Mouse (Mus musculus): ENCODE data around the gene Rangrf. TPM values are rescaled to one million over a fixed set of nuclear protein-coding genes. Genes with fewer than 3 reads are reported as not detected.
"Not testable (repeated sequence)": the region's sequence is repeated elsewhere in the genome, so short reads cannot be mapped to it uniquely, and the experiment has no call there.

The Rangrf gene
- polyA plus RNA-seq, 1 experiment from 2014 or later = 32.3 TPM

DNA sequence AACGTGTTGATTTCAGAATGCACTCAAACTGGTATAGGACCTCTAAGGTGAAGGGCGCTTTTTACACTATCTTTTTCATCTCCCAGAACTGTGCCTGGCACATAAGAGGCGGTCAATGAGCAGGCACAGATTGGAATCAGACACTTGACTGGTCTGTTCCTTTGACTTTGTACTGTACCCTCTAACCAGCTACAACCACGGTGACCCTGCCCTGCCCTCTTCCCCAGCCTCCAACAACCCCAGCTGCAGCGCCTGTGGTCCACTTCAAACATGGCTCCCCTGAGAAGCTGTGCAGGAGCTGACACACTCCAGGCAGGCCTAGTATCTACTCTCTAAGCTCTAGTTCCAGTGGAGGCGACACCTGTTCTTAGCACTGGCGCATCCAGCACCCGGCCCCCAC, 32.3 kb downstream of the Rangrf start:
- no peaks in the 10 kb centered on the region for H3K9me3 ChIP-seq (ENCODE audit: control insufficient read depth, low read length)
- WGBS = 92% methylated on average over 8 of the region's 8 CpGs

DNA sequence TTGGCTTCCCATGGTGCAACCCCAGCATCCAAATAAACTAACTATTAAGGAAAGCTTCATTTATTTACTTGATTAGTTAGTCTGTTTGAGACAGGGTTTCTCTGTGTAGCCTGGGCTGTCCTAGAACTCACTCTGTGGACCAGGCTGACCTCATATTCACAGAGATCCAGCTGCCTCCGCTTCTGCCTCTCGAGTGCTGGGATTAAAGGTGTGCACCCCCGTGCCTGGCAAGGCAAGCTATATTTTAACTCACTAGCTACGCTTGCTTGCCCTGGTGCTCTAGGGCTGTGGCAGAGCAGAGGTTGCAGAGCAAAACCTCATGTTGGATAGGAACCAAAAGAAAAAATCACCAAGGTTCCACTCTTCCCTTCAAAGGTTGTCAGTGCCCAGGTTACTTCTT, 34.5 kb downstream of the Rangrf start:
- H3K9ac ChIP-seq = peak overlapping the region; percentile 55
- H3K36me3 ChIP-seq (replicated peaks; ENCODE audit: control insufficient read depth, insufficient read depth) = no peaks in the 10 kb centered on the region; the same call in 1 of the 2 replicates
- H3K4me3 ChIP-seq (replicated peaks; ENCODE audit: low read length) = peak overlapping the region; percentile 41
- peak overlapping the region; percentile 65 for H3K4me2 ChIP-seq (replicated peaks)
- H3K27me3 ChIP-seq (ENCODE audit: control insufficient read depth, insufficient read depth, low read length) = no peaks in the 10 kb centered on the region
- peak overlapping the region; percentile 74 for H3K27ac ChIP-seq
- DNase-seq (ENCODE audit: low spot score) = no peak
- peaks cover 16% of the 10 kb centered on the region for H3K4me1 ChIP-seq (replicated peaks; ENCODE audit: control insufficient read depth, insufficient read depth, low read length)
- H3K9me3 ChIP-seq (ENCODE audit: control insufficient read depth, low read length) = no peaks in the 10 kb centered on the region
- no peak for ATAC-seq (ENCODE audit: low FRiP score)
- WGBS = 55% methylated on average over 4 of the region's 4 CpGs

More for the DNA sequence above, 32.3 kb downstream of the Rangrf start:
- Histone ChIP-seq H3K4me2 (replicated peaks) (no peak overlapping the region), H3K9ac (no peak overlapping the region), H3K36me3 (replicated peaks; ENCODE audit: control insufficient read depth, insufficient read depth) (no peaks in the 10 kb centered on the region; the same call in 1 of the 2 replicates), H3K4me1 (replicated peaks; ENCODE audit: control insufficient read depth, insufficient read depth, low read length) (peaks cover 29% of the 10 kb centered on the region), H3K27me3 (ENCODE audit: control insufficient read depth, insufficient read depth, low read length) (no peaks in the 10 kb centered on the region), H3K4me3 (replicated peaks; ENCODE audit: low read length) (no peak overlapping the region), H3K27ac (no peak overlapping the region)
- no peak for DNase-seq (ENCODE audit: low spot score)
- no peak for ATAC-seq (ENCODE audit: low FRiP score)

DNA sequence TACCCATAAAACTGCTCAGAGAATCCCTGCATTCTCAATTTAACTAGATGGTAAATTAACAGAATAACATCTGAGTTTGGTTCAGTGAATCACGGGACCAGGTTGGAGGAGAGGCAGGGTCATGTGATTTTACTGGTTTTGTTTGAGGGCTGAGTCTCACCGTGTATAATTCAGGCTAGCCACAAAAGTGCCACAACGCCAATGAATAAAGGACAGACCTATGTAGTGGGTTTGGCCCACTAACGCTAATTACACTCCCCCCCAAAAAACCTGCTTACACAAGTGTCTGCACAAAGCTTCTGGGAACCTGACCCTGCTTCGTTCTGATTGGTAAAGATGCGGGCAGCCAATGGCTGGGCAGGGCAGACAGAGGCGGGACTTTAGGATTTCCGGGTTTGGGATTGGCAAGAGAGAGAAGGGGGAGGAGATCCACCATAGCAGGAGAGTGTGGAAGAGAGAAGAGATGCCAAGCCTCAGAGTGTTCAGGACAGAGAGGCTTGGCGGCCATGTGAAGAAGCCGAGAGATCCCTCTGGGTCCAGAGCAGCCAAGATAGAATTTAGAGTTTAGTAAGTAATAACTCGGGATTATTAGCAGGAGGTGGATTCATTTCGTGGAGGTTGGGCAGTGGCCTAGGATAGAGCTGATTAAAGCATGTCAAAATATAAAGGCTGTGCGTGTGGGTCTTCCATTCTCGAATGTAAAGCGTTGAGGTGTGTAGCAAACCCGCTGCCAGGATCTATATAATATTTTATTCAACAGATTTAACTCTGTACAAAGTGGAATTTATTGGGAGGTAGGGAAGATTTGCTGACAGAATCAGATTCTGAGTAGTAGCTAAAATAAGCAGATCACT, 35.3 kb downstream of the Rangrf start:
- H3K36me3 ChIP-seq (replicated peaks; ENCODE audit: control insufficient read depth, insufficient read depth) = no peaks in the 10 kb centered on the region; the same call in 1 of the 2 replicates
- no peaks in the 10 kb centered on the region for H3K9me3 ChIP-seq (ENCODE audit: control insufficient read depth, low read length)
- DNase-seq (ENCODE audit: low spot score) = peak; percentile 93
- H3K4me1 ChIP-seq (replicated peaks; ENCODE audit: control insufficient read depth, insufficient read depth, low read length) = peaks cover 16% of the 10 kb centered on the region
- 2% methylated on average over 16 of the region's 16 CpGs for WGBS
- H3K9ac ChIP-seq = peak overlapping the region; percentile 55
- H3K4me3 ChIP-seq (replicated peaks; ENCODE audit: low read length) = peak overlapping the region; percentile 41
- ATAC-seq (ENCODE audit: low FRiP score) = peak; percentile 99
- peak overlapping the region; percentile 74 for H3K27ac ChIP-seq
- peak overlapping the region; percentile 65 for H3K4me2 ChIP-seq (replicated peaks)
- no peaks in the 10 kb centered on the region for H3K27me3 ChIP-seq (ENCODE audit: control insufficient read depth, insufficient read depth, low read length)

DNA sequence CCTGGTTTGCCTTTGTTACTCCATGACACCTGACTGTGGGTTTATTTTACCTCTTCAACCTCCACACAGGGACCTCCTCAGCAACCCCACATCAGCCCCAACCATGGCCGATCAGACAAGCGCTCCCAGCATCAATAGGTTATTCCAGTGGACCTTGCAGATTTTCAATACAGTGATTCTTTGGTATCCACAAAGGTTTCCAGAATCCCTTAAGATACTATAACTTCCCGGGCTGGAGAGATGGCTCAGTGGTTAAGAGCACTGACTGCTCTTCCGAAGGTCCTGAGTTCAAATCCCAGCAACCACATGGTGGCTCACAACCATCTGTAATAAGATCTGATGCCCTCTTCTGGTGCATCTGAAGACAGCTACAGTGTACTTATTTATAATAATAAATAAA, 38.0 kb downstream of the Rangrf start:
- 90% methylated on average over 4 of the region's 4 CpGs for WGBS
- not testable (repeated sequence) for H3K4me2 ChIP-seq (replicated peaks); H3K4me3 ChIP-seq (replicated peaks; ENCODE audit: low read length); H3K27me3 ChIP-seq (ENCODE audit: control insufficient read depth, insufficient read depth, low read length); H3K9me3 ChIP-seq (ENCODE audit: control insufficient read depth, low read length); H3K36me3 ChIP-seq (replicated peaks; ENCODE audit: control insufficient read depth, insufficient read depth); ATAC-seq (ENCODE audit: low FRiP score); DNase-seq (ENCODE audit: low spot score); H3K27ac ChIP-seq; H3K9ac ChIP-seq
- H3K4me1 ChIP-seq (replicated peaks; ENCODE audit: control insufficient read depth, insufficient read depth, low read length) = peaks cover 19% of the 10 kb centered on the region

DNA sequence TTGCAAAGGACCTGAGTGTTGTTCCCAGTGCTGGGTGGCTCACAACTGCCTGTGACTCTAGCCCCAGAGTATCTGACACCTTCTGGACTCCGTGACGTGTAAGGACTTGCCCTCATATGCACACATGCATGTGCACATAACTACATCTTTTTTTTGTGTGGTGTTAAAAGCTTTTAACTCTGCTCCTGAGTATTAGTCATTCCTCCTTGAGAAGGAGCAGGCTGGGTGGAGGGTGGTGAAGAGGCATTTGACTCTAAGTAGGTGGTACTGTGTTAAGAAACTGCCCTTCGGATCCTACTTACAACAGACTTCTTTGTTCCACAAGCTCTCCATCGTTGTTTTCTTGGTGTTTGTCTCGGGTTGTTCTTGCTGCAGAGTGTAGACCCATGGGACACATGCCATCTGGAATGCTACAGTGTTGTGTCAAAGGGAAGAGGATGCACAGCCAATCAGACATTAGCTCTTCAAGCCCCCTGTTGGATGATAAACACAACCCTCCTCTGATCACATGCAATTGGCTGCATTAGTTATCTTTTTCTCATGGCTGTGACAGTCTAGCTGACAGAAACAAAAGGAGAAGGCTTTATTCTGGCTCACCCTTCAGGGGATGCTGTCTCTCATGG, 41.0 kb downstream of the Rangrf start:
- peak; percentile 74; the same call in 1 of the 2 replicates for ATAC-seq (ENCODE audit: low FRiP score)
- Histone ChIP-seq H3K4me3 (replicated peaks; ENCODE audit: low read length) (no peak overlapping the region), H3K4me1 (replicated peaks; ENCODE audit: control insufficient read depth, insufficient read depth, low read length) (peaks cover 4% of the 10 kb centered on the region), H3K36me3 (replicated peaks; ENCODE audit: control insufficient read depth, insufficient read depth) (no peaks in the 10 kb centered on the region), H3K27ac (peak overlapping the region; percentile 55), H3K9me3 (ENCODE audit: control insufficient read depth, low read length) (no peaks in the 10 kb centered on the region), H3K4me2 (replicated peaks) (no peak overlapping the region), H3K9ac (no peak overlapping the region), H3K27me3 (ENCODE audit: control insufficient read depth, insufficient read depth, low read length) (no peaks in the 10 kb centered on the region)
- no peak for DNase-seq (ENCODE audit: low spot score)
- WGBS = 66% methylated on average over 5 of the region's 5 CpGs

DNA sequence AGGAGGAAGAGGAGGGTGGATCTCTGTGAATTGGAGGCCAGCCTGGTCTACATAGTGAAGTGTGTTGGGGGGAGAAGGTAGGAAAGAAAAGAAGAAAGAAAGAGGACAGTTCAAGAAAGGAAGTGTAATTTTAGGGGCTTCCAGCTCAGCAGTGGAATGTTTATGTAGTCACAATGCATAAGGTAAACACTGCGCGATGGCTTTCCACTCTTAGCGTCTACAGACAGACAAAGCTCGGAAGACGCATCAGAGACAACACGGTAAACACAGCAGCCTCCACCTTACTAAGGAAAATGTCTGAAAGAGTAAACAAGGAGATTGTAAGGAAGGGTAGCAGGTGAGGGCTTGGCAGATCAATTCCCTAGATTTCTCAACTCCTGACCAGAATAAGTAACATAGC, 45.0 kb downstream of the Rangrf start:
- Histone ChIP-seq H3K27ac (no peak overlapping the region), H3K36me3 (replicated peaks; ENCODE audit: control insufficient read depth, insufficient read depth) (no peaks in the 10 kb centered on the region), H3K4me3 (replicated peaks; ENCODE audit: low read length) (no peak overlapping the region), H3K9me3 (ENCODE audit: control insufficient read depth, low read length) (no peaks in the 10 kb centered on the region), H3K4me2 (replicated peaks) (no peak overlapping the region), H3K27me3 (ENCODE audit: control insufficient read depth, insufficient read depth, low read length) (no peaks in the 10 kb centered on the region), H3K9ac (no peak overlapping the region), H3K4me1 (replicated peaks; ENCODE audit: control insufficient read depth, insufficient read depth, low read length) (peaks cover 4% of the 10 kb centered on the region; the same call in 1 of the 2 replicates)
- no peak for ATAC-seq (ENCODE audit: low FRiP score)
- no peak for DNase-seq (ENCODE audit: low spot score)
- WGBS = 81% methylated on average over 6 of the region's 6 CpGs

DNA sequence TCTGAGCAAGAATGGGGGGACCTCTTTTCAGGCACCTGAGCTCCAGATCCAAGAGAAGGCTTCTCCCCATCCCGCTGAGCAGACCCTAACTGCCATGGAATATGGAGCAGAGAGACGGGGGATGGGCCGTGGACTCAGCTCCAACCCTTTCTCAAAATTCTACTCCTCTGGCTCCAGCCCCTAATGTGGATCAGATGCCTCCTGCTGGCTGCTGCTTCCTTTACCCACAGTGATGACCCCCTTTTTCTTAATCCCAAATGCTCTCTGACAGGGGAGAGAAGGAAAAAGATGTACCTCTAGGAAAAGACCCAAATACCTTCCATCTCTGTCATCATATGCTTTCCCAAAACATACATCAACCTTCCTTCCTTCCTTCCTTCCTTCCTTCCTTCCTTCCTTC, 48.0 kb downstream of the Rangrf start, which contains the start of gene Odf4:
TSS of gene Odf4 (minus strand) at position 101 of the 400 bp plus-strand sequence.
- 79% methylated on average over 3 of the region's 3 CpGs for WGBS
- Histone ChIP-seq H3K4me3 (replicated peaks; ENCODE audit: low read length) (no peak within 1 kb of the TSS), H3K4me1 (replicated peaks; ENCODE audit: control insufficient read depth, insufficient read depth, low read length) (no peaks in the 10 kb centered on the region), H3K9me3 (ENCODE audit: control insufficient read depth, low read length) (no peaks in the 10 kb centered on the region), H3K27me3 (ENCODE audit: control insufficient read depth, insufficient read depth, low read length) (no peaks in the 10 kb centered on the region), H3K4me2 (replicated peaks) (no peak within 1 kb of the TSS), H3K36me3 (replicated peaks; ENCODE audit: control insufficient read depth, insufficient read depth) (no peaks in the 10 kb centered on the region), H3K27ac (no peak within 1 kb of the TSS), H3K9ac (no peak within 1 kb of the TSS)
- DNase-seq (ENCODE audit: low spot score) = no peak
- no peak for ATAC-seq (ENCODE audit: low FRiP score)

DNA sequence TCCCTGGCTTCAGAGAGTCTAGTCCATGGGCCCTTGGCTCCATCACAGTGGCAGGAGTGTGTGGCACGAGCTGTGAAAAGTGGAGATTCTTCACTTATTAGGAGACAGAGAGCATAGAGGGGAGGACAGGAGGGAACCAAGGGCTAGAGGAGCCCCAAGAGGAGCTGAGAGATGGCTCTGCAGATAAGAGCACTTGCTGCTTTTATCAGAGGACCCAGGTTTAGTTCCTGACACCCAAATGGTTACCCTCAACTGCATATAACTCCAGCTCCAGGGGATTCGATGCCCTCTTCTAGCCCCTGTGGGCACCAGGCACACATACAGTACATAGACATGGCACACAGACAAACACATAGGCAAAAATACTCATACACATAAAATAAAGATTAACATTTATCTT, 50.2 kb downstream of the Rangrf start:
- H3K4me2 ChIP-seq (replicated peaks) = no peak overlapping the region
- H3K27ac ChIP-seq = no peak overlapping the region
- no peaks in the 10 kb centered on the region for H3K36me3 ChIP-seq (replicated peaks; ENCODE audit: control insufficient read depth, insufficient read depth)
- no peaks in the 10 kb centered on the region for H3K27me3 ChIP-seq (ENCODE audit: control insufficient read depth, insufficient read depth, low read length)
- no peak overlapping the region for H3K4me3 ChIP-seq (replicated peaks; ENCODE audit: low read length)
- no peak overlapping the region for H3K9ac ChIP-seq
- H3K4me1 ChIP-seq (replicated peaks; ENCODE audit: control insufficient read depth, insufficient read depth, low read length) = no peaks in the 10 kb centered on the region
- ATAC-seq (ENCODE audit: low FRiP score) = no peak
- H3K9me3 ChIP-seq (ENCODE audit: control insufficient read depth, low read length) = no peaks in the 10 kb centered on the region
- no peak for DNase-seq (ENCODE audit: low spot score)
- 88% methylated on average over 2 of the region's 2 CpGs for WGBS

DNA sequence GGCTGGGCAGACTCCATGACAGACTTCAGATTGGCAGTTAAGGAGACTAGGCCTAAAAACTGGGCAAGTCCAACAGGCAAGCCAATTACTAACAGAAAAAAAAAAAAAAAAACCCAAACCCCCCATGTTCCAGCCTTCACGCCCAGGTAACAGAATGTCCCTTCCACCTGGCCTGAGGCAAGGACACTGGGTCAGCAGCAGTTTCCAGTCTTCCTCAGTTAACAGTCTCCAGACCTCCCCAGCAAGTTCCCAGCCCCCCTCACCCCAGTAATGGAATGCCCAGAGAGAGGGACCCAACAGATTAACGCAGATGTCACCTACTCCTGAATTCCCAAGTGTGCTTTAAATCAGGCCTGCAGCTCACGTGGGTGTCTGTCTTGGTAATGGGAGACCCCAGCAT, 51.8 kb downstream of the Rangrf start:
- Histone ChIP-seq H3K4me1 (replicated peaks; ENCODE audit: control insufficient read depth, insufficient read depth, low read length) (no peaks in the 10 kb centered on the region), H3K4me2 (replicated peaks) (no peak overlapping the region), H3K4me3 (replicated peaks; ENCODE audit: low read length) (no peak overlapping the region), H3K9me3 (ENCODE audit: control insufficient read depth, low read length) (no peaks in the 10 kb centered on the region), H3K27me3 (ENCODE audit: control insufficient read depth, insufficient read depth, low read length) (no peaks in the 10 kb centered on the region), H3K9ac (no peak overlapping the region), H3K36me3 (replicated peaks; ENCODE audit: control insufficient read depth, insufficient read depth) (no peaks in the 10 kb centered on the region), H3K27ac (no peak overlapping the region)
- no peak for DNase-seq (ENCODE audit: low spot score)
- no peak for ATAC-seq (ENCODE audit: low FRiP score)
- 61% methylated on average over 3 of the region's 3 CpGs for WGBS

All from hindbrain, embryonic 14.5 days (tissue).